Mouse (Mus musculus): ENCODE measurements around the gene Gm9999.

Gene Gm9999

DNA sequence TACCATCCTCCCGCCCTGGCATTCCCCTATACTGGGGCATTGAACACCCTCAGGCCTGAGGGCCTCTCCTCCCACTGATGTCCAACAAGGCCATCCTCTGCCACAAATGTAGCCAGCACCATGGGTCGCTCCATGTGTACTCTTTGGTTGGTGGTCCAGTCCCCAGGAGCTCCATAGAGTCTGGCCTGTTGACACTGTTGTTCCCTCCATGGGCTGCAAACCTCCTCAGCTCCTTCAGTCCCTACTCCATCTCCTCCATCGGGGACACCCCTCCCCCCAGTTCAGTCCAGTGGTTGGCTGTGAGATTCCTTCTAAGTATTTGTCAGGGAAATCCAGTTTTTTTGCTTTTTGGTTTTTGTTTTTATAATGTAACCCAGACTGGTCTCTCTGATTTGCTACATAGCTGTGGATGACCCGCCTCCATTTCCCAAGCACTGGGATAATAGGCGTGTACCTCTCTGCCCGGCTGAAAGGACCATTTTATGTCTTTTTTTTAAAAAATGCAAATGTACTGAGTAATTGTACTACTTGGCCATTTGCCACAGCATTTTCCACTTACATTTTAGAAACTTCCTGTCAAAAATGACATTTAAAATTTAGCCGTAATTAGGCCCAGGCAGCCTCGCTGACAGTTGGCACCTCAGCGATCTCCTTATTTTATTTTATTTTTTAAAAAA is 47.3 kb downstream of the Gm9999 start:
- DNase-seq: no peak

DNA sequence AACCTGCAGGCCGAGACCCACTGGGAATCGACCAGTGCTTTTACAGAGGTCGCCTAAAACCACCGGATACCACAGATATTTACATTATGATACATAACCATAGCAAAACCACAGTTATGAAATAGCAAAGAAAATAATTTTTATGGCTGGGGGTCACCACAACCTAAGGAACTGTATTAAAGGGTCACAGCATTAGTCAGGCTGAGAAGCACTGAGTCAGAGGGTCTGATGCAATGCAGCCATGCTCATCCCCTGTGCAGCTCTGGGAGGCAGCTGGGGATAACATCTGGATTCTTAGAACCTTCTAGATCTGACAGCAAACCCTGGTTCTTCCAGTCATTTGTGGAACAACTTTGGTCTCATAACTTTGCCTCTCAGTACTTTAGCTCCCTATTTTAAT is 48.0 kb downstream of the Gm9999 start:
- no peak for DNase-seq

DNA sequence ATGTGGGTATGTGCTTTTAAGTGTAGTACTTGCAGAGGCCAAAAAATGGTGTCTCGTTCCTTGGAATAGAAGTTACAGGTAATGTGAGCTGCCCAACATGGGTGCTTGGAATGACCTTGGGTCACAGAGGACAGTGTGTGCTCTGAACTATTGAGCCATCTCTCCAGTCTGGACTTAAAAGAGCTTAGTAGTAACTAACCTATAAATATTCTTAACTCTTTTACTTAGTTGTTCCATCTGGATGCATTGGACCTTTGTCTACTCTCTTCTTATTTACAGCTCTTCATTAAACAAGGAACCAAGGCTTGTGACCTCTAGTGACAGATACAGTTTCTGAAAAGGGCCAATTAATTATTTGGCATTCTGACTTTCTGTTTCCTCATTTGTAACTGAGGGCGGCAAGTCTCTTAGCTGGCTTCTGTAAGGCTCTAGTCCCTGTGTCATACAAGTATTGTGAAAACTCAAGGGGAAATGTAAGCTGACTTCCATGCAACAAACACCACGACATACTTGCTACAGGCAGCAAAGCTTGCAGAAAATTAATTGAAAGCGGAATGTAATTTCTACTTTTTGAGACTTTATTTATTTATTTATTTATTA is 51.5 kb downstream of the Gm9999 start:
- no peak for DNase-seq

DNA sequence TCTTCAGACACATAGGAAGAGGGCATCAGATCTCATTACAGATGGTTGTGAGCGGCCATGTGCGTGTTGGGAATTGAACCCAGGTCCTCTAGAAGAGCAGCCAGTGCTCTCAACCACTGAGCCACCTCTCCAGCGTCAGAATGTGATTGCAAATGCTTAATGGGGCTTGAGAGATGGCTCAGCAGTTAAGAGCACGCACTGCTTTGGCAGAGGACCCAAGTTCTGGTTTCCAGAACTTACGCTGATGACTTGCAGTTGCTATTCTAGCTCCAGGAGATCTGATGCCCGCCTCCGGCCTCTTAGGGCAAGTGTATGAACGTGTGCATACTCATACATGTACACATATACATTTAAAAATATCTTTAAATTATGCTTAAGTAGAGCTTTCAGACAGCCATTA is 52.0 kb downstream of the Gm9999 start:
- DNase-seq: no peak
